Mouse (Mus musculus): Measurements from ENCODE around the gene Fam196b. TPM values are rescaled to one million over a fixed set of nuclear protein-coding genes. Genes with fewer than 3 reads are reported as not detected.

The Fam196b gene
- total and polyA plus RNA-seq, 3 experiments, result 0.13 to 0.38 TPM; not detected in 1

- dilution Hi-C loops (cut with MboI; ENCODE audit: extremely low pct_ligation_motif_present, extremely low pct_unique_long_range_greater_than_20kb, low sequenced_read_pairs), result no loop called here
- in situ Hi-C loops (cut with MboI; ENCODE audit: low pct_ligation_motif_present, low pct_unique_long_range_greater_than_20kb, low sequenced_read_pairs), result no loop called here
- DNase-seq (ENCODE audit: extremely low read depth), result no peak
- no peak for TF ChIP-seq ZKSCAN1 (IDR thresholded peaks at IDR 0.05; ENCODE audit: borderline replicate concordance, low read depth, low read length)
- no peak for TF ChIP-seq BHLHE40 (IDR thresholded peaks at IDR 0.05; ENCODE audit: low read depth, low read length)
- no peak for TF ChIP-seq POLR2A (IDR thresholded peaks at IDR 0.05; ENCODE audit: low read depth, low read length)
- H3K4me2 ChIP-seq (ENCODE audit: insufficient read depth, low read depth, poor library complexity, severe bottlenecking), result no peak overlapping the region
- H3K4me3 ChIP-seq (replicated peaks in 1 of 3; ENCODE audit: low read depth in 2 of 3, low read length in 2 of 3, poor library complexity in 1 of 3), result no peak overlapping the region
- peaks cover 41 to 84% of the 10 kb centered on the region in 2 experiments for H3K36me3 ChIP-seq (replicated peaks in 1 of 2; ENCODE audit: control insufficient read depth in 1 of 2, insufficient read depth in 1 of 2, low read length in 1 of 2)
- peaks cover 3 to 60% of the 10 kb centered on the region in 2 experiments for H3K4me1 ChIP-seq (ENCODE audit: control insufficient read depth in 1 of 2, insufficient read depth in 2 of 2)
- no peak overlapping the region for H3K9ac ChIP-seq (ENCODE audit: insufficient read depth, low read depth)
- H3K9me3 ChIP-seq (replicated peaks; ENCODE audit: low read length), result no peaks in the 10 kb centered on the region
- no peaks in the 10 kb centered on the region for H3K79me2 ChIP-seq (replicated peaks; ENCODE audit: control insufficient read depth, extremely low read depth, insufficient read depth, poor library complexity, severe bottlenecking)
- H3K27me3 ChIP-seq (replicated peaks), result no peaks in the 10 kb centered on the region
- H3K27ac ChIP-seq (ENCODE audit: insufficient read depth, low read depth), result no peak overlapping the region
These were observed 92.2 kb downstream of the Fam196b start for GRCm38 (mm10) chr11:34406850-34407249.

GRCm38 (mm10) chr11:34415884-34416618, 101.4 kb downstream of the Fam196b start:
- dilution Hi-C loops (cut with MboI; ENCODE audit: extremely low pct_ligation_motif_present, extremely low pct_unique_long_range_greater_than_20kb, low sequenced_read_pairs), result no loop called here
- peaks cover 68 to 95% of the 10 kb centered on the region in 2 experiments for H3K36me3 ChIP-seq (replicated peaks in 1 of 2; ENCODE audit: control insufficient read depth in 1 of 2, insufficient read depth in 1 of 2, low read length in 1 of 2)
- H3K9me3 ChIP-seq (replicated peaks; ENCODE audit: low read length), result no peaks in the 10 kb centered on the region

GRCm38 (mm10) chr11:34416619-34416979, 102.0 kb downstream of the Fam196b start:
- TF ChIP-seq MAX (IDR thresholded peaks at IDR 0.05; ENCODE audit: low read length), result no peak
- no peak for TF ChIP-seq RAD21 (IDR thresholded peaks at IDR 0.05; ENCODE audit: low read depth, low read length)
- TF ChIP-seq CTCF (conservative IDR thresholded peaks at IDR 0.05 in 1 of 2, IDR thresholded peaks at IDR 0.05 in 1 of 2; ENCODE audit: low read depth in 2 of 2, low read length in 2 of 2), result no peak
- TF ChIP-seq USF2 (conservative IDR thresholded peaks at IDR 0.05; ENCODE audit: low read depth, low read length), result no peak
- TF ChIP-seq KAT2A (IDR thresholded peaks at IDR 0.05; ENCODE audit: insufficient replicate concordance, low read length), result no peak
- no peak for TF ChIP-seq MYC (IDR thresholded peaks at IDR 0.05; ENCODE audit: low read depth, low read length)
- no peak for TF ChIP-seq JUN (IDR thresholded peaks at IDR 0.05; ENCODE audit: insufficient read depth, low read depth, low read length)
- no peak for TF ChIP-seq MXI1 (IDR thresholded peaks at IDR 0.05; ENCODE audit: low read depth, low read length)
- no peak for TF ChIP-seq JUND (conservative IDR thresholded peaks at IDR 0.05; ENCODE audit: low read depth, low read length)
- TF ChIP-seq NRF1 (IDR thresholded peaks at IDR 0.05; ENCODE audit: low read depth, low read length), result no peak
- no peak for TF ChIP-seq ETS1 (conservative IDR thresholded peaks at IDR 0.05; ENCODE audit: low read depth, low read length)
- no peak for TF ChIP-seq POLR2AphosphoS2 (IDR thresholded peaks at IDR 0.05; ENCODE audit: low read depth, low read length)
- no peak for TF ChIP-seq ZMIZ1 (IDR thresholded peaks at IDR 0.05; ENCODE audit: low read depth, low read length)
- TF ChIP-seq CHD1 (IDR thresholded peaks at IDR 0.05; ENCODE audit: low read depth, low read length), result no peak
- TF ChIP-seq CHD2 (IDR thresholded peaks at IDR 0.05; ENCODE audit: low read length), result no peak
- no peak for TF ChIP-seq MEF2A (IDR thresholded peaks at IDR 0.05; ENCODE audit: borderline replicate concordance, low read depth, low read length)
- TF ChIP-seq GABPA (IDR thresholded peaks at IDR 0.05; ENCODE audit: insufficient replicate concordance, low read depth, low read length), result no peak
- TF ChIP-seq ZKSCAN1 (IDR thresholded peaks at IDR 0.05; ENCODE audit: borderline replicate concordance, low read depth, low read length), result no peak
- TF ChIP-seq UBTF (IDR thresholded peaks at IDR 0.05; ENCODE audit: low read depth, low read length), result no peak
- no peak for DNase-seq (ENCODE audit: extremely low read depth)
- H3K9ac ChIP-seq (ENCODE audit: insufficient read depth, low read depth), result no peak overlapping the region
- in situ Hi-C loops (cut with MboI; ENCODE audit: low pct_ligation_motif_present, low pct_unique_long_range_greater_than_20kb, low sequenced_read_pairs), result no loop called here
- H3K4me2 ChIP-seq (ENCODE audit: insufficient read depth, low read depth, poor library complexity, severe bottlenecking), result no peak overlapping the region
- no peaks in the 10 kb centered on the region for H3K27me3 ChIP-seq (replicated peaks)
- H3K27ac ChIP-seq (ENCODE audit: insufficient read depth, low read depth), result no peak overlapping the region
- no peak overlapping the region for H3K4me3 ChIP-seq (replicated peaks in 1 of 3; ENCODE audit: low read depth in 2 of 3, low read length in 2 of 3, poor library complexity in 1 of 3)
- H3K9me3 ChIP-seq (replicated peaks; ENCODE audit: low read length), result no peaks in the 10 kb centered on the region
- no peaks in the 10 kb centered on the region for H3K79me2 ChIP-seq (replicated peaks; ENCODE audit: control insufficient read depth, extremely low read depth, insufficient read depth, poor library complexity, severe bottlenecking)
- no peaks in the 10 kb centered on the region; a peak in 1 of 4 replicates for H3K4me1 ChIP-seq (ENCODE audit: control insufficient read depth in 1 of 2, insufficient read depth in 2 of 2)
- dilution Hi-C loops (cut with MboI; ENCODE audit: extremely low pct_ligation_motif_present, extremely low pct_unique_long_range_greater_than_20kb, low sequenced_read_pairs), result no loop called here
- peaks cover 65 to 94% of the 10 kb centered on the region in 2 experiments for H3K36me3 ChIP-seq (replicated peaks in 1 of 2; ENCODE audit: control insufficient read depth in 1 of 2, insufficient read depth in 1 of 2, low read length in 1 of 2)

More at GRCm38 (mm10) chr11:34415884-34416618, 101.4 kb downstream of the Fam196b start:
- DNase-seq (ENCODE audit: extremely low read depth), result no peak
- no peak for TF ChIP-seq MEF2A (IDR thresholded peaks at IDR 0.05; ENCODE audit: borderline replicate concordance, low read depth, low read length)
- no peak for TF ChIP-seq ZMIZ1 (IDR thresholded peaks at IDR 0.05; ENCODE audit: low read depth, low read length)
- TF ChIP-seq CHD1 (IDR thresholded peaks at IDR 0.05; ENCODE audit: low read depth, low read length), result no peak
- TF ChIP-seq JUND (conservative IDR thresholded peaks at IDR 0.05; ENCODE audit: low read depth, low read length), result no peak
- TF ChIP-seq CHD2 (IDR thresholded peaks at IDR 0.05; ENCODE audit: low read length), result no peak
- TF ChIP-seq MYC (IDR thresholded peaks at IDR 0.05; ENCODE audit: low read depth, low read length), result no peak
- no peak for TF ChIP-seq CTCF (conservative IDR thresholded peaks at IDR 0.05 in 1 of 2, IDR thresholded peaks at IDR 0.05 in 1 of 2; ENCODE audit: low read depth in 2 of 2, low read length in 2 of 2)
- TF ChIP-seq ZNF384 (IDR thresholded peaks at IDR 0.05; ENCODE audit: low read depth, low read length), result no peak
- TF ChIP-seq NRF1 (IDR thresholded peaks at IDR 0.05; ENCODE audit: low read depth, low read length), result no peak
- no peak for TF ChIP-seq USF1 (IDR thresholded peaks at IDR 0.05; ENCODE audit: low read depth, low read length)
- no peak for TF ChIP-seq GABPA (IDR thresholded peaks at IDR 0.05; ENCODE audit: insufficient replicate concordance, low read depth, low read length)
- no peaks in the 10 kb centered on the region for H3K79me2 ChIP-seq (replicated peaks; ENCODE audit: control insufficient read depth, extremely low read depth, insufficient read depth, poor library complexity, severe bottlenecking)
- no peak overlapping the region for H3K27ac ChIP-seq (ENCODE audit: insufficient read depth, low read depth)
- no peak overlapping the region for H3K4me3 ChIP-seq (replicated peaks in 1 of 3; ENCODE audit: low read depth in 2 of 3, low read length in 2 of 3, poor library complexity in 1 of 3)
- no peaks in the 10 kb centered on the region for H3K27me3 ChIP-seq (replicated peaks)
- no peak overlapping the region for H3K4me2 ChIP-seq (ENCODE audit: insufficient read depth, low read depth, poor library complexity, severe bottlenecking)
- in situ Hi-C loops (cut with MboI; ENCODE audit: low pct_ligation_motif_present, low pct_unique_long_range_greater_than_20kb, low sequenced_read_pairs), result no loop called here
- H3K4me1 ChIP-seq (ENCODE audit: control insufficient read depth in 1 of 2, insufficient read depth in 2 of 2), result peaks cover 0 to 4% of the 10 kb centered on the region in 2 experiments; a peak in 1 of 4 replicates
- H3K9ac ChIP-seq (ENCODE audit: insufficient read depth, low read depth), result no peak overlapping the region
